Mouse (Mus musculus) myocyte (in vitro differentiated cells): ENCODE measurements around the gene Ifna13.

Experiments used
- CEBPB ChIP-seq: IDR thresholded peaks from 2 replicates; pipeline ENCODE4 v1.6.1; 2011; ENCODE audit warnings: mild to moderate bottlenecking, moderate library complexity; ENCODE audit not compliant: poor library complexity, insufficient read depth, severe bottlenecking
- E2F4 ChIP-seq: IDR thresholded peaks from one replicate; pipeline ENCODE4 v1.6.1; 2011; ENCODE audit warnings: mild to moderate bottlenecking, control low read depth, moderate library complexity; ENCODE audit not compliant: insufficient read depth
- MAX ChIP-seq: IDR thresholded peaks from one replicate; pipeline ENCODE4 v1.6.1; 2011; ENCODE audit warnings: low read depth, mild to moderate bottlenecking, control low read depth
- MYOG ChIP-seq, 3 experiments: IDR thresholded peaks; one replicate each; pipeline ENCODE4 v1.6.1; 2011; ENCODE audit warnings: control low read depth in 2 of 3, low read depth in 2 of 3, mild to moderate bottlenecking in 2 of 3; ENCODE audit not compliant: insufficient read length in 2 of 3, control insufficient read depth in 1 of 3, insufficient read depth in 1 of 3
- POLR2A ChIP-seq: IDR thresholded peaks from one replicate; pipeline ENCODE4 v1.6.1; 2011; ENCODE audit warnings: low read depth, mild to moderate bottlenecking, control low read depth, moderate library complexity; ENCODE audit not compliant: insufficient read length
- POLR2AphosphoS2 ChIP-seq: IDR thresholded peaks from one replicate; pipeline ENCODE4 v1.6.1; 2011; ENCODE audit warnings: low read depth, control low read depth; ENCODE audit not compliant: insufficient read length
- REST ChIP-seq: IDR thresholded peaks from one replicate; pipeline ENCODE4 v1.6.1; 2011; ENCODE audit warnings: mild to moderate bottlenecking, control low read depth, moderate library complexity; ENCODE audit not compliant: insufficient read depth, insufficient read length
- SRF ChIP-seq: IDR thresholded peaks from one replicate; pipeline ENCODE4 v1.6.1; 2011; ENCODE audit warnings: low read depth; ENCODE audit not compliant: control insufficient read depth, insufficient read length
- TCF12 ChIP-seq: IDR thresholded peaks from one replicate; pipeline ENCODE4 v1.6.1; 2011; ENCODE audit warnings: mild to moderate bottlenecking, control low read depth; ENCODE audit not compliant: poor library complexity, insufficient read depth, severe bottlenecking
- USF1 ChIP-seq: IDR thresholded peaks from one replicate; pipeline ENCODE4 v1.6.1; 2011; ENCODE audit warnings: low read depth, mild to moderate bottlenecking, control low read depth, moderate library complexity

DNA sequence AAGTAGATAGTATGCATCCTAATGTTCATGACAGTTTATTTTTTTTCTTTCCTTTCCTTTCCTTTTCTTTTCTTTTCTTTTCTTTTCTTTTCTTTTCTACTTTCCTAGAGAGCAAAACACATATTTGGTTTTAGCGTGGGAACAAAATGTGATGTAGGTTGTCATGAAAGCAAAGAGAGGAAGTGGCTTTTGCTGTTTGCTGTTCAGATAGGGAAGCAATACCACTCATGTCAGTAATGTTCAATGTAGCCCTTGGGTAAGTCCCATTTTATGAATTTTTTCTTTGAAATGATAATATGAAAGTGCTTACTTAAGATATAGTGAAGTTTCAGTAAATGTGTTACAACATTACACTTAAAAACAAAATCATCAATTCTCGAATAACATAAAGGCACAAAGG is 49.1 kb upstream of the Ifna13 start:
- no peak for TF ChIP-seq POLR2A
- TF ChIP-seq CEBPB = no peak
- TF ChIP-seq POLR2AphosphoS2 = no peak
- no peak for TF ChIP-seq REST
- TF ChIP-seq MYOG (IDR thresholded peaks at IDR 0.05; ENCODE audit: control insufficient read depth in 1 of 3, insufficient read depth in 1 of 3, insufficient read length in 2 of 3, low read depth in 2 of 3) = no peak
- TF ChIP-seq E2F4 = no peak
- no peak for TF ChIP-seq MAX
- no peak for TF ChIP-seq USF1
- TF ChIP-seq SRF = no peak
- TF ChIP-seq TCF12 = no peak
